Mouse (Mus musculus): Measurements from ENCODE around the gene Pcdh19.
"Not testable (repeated sequence)": the region's sequence is repeated elsewhere in the genome, so short reads cannot be mapped to it uniquely, and the experiment has no call there.

Pcdh19 gene

DNA sequence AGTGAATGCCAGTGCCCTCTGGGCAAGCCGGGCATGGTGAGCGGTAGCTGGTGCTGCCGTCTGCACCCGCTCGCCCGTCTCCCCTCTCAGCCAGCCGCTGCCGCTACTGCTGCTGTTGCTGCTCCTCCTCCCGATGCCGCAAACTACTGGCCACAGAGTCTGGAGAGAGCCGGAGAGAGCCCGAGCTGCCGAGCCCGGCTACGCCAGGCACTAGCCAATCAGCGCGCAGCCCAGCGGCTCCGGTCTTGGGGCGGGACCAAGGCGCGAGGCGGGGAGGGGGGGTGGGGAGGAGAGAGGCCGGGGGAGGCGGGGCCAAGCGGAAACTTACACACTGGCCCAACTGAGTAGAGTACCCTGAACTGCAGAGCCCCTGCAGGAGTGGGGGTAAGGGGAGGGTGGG is at the start of gene Pcdh19:
Pcdh19 (minus strand) TSS at position 148 of the 400 bp plus-strand sequence.
- DNase-seq (ENCODE audit: inconsistent ontology term) = peak; percentile 83

- no peak for DNase-seq (ENCODE audit: inconsistent ontology term)
These were observed 47.1 kb upstream of the Pcdh19 start for GRCm38 (mm10) chrX:133735871-133736270.

GRCm38 (mm10) chrX:133734984-133735383 is 46.2 kb upstream of the Pcdh19 start:
- DNase-seq (ENCODE audit: inconsistent ontology term) = no peak

DNA sequence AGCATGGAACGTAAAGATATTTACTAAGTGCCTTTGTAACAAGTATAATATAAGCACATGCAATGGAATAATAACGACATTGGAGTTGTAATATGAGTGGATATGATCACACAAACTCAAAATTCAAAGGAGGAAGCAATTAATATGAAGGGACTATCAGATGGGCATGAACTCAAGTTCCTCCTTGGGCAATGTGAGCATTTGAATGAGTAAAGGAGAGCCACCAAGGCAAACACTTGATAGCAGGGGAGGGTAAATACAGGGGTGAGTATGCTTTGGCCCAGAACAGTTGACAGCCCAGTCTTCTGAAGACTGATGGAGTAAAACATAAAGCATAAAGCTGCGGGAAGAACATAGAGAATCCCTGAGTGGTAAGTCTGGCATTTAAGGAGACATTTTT is 32.7 kb upstream of the Pcdh19 start:
- no peak for DNase-seq (ENCODE audit: inconsistent ontology term)

GRCm38 (mm10) chrX:133710621-133711020 is 21.8 kb upstream of the Pcdh19 start:
- DNase-seq (ENCODE audit: inconsistent ontology term) = no peak

DNA sequence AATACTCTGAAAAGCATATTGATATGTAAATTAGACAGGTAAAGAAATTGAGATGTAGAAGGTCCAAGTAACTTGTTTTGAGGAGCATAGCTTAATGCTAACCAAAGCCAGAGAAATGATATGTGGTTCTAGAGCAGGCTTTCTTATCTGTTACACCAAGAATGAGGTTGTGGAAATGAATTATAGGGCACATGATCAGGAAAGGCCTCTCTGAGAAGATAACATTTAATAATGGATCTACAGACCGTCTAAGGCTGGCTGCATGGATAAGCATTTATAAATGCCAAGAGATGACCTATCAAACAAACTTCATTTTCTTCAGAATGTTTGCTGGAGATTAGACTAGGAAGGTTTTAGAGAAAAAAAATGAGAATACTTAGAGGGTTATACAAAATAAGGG is 14.1 kb upstream of the Pcdh19 start:
- DNase-seq (ENCODE audit: inconsistent ontology term) = no peak

DNA sequence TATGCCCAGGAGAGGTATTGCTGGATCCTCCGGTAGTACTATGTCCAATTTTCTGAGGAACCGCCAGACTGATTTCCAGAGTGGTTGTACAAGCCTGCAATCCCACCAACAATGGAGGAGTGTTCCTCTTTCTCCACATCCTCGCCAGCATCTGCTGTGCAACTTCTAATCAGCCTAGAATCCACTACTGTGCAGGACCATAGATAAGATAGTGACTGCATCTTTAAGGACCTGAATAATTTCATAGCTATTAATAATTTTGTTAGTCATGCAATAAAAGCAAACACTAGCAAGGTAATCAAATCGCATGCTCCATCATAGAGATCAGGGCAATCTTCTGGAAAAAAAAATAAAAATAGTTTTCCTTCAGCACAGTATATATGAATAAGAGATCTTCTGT is 9.1 kb upstream of the Pcdh19 start:
- not testable (repeated sequence) for DNase-seq (ENCODE audit: inconsistent ontology term)

GRCm38 (mm10) chrX:133696461-133696860 is 7.7 kb upstream of the Pcdh19 start:
- no peak for DNase-seq (ENCODE audit: inconsistent ontology term)

- DNase-seq (ENCODE audit: inconsistent ontology term) = peak; percentile 4
These were observed 4.4 kb upstream of the Pcdh19 start for GRCm38 (mm10) chrX:133693037-133693760.

GRCm38 (mm10) chrX:133692392-133692790 is 3.6 kb upstream of the Pcdh19 start:
- DNase-seq (ENCODE audit: inconsistent ontology term) = no peak

DNA sequence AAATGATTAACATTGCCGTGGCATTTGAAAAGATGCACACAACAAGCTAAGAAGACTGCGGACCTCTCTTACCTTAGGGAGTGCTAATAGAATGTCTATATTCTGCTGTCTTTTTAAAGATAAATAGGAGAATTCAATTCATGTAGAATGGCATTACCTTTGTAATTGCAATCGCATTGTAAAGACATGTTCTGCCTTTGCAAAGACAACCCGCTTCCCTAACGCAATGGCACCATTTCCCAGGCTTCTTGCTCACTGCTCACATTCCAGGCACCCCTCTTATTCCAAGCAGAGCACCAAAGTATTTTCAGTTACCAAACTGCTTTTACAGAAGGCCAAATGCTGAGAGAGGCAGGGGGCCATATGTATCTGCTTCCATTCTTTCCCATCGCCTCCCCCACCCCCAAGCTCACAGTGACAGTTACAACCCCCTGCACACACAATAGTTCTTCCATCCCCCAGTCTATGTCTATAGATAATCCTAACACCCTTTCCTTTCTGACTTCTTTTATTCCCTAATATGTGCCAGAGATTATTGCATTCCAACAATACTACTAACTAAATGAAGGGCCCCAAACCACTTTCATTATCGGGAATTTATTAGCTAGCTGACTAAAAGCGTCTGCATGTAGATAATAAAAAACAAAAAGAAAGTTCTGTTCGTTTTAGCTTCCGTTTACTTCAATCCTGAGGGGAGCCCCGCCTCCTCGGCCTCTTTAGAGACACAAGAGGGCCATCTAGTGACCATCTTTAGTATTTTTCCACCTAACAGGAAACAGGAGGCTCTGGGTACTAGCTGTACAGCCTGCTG is 3.0 kb upstream of the Pcdh19 start:
- peak; percentile 67 for DNase-seq (ENCODE audit: inconsistent ontology term)

DNA sequence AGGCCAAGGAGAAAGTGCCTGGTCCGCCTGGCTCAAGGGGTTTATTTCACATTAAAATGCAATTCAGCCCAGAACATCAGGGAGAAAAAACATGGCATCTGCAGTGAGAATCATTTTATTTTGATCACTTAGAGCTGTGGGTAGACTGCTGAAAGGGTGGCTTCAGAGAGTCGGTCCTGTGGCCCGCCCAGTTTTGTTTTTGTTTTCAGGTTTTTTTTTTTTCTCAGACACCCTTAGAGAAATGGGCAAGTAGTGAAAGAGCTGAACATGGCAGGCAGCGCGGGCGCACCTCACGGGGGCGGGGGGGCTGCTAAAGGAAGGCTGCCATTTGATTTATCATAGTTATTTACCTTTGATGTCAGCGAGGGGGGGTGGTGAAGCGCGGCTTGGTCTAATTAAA is 2.0 kb upstream of the Pcdh19 start:
- peak; percentile 4 for DNase-seq (ENCODE audit: inconsistent ontology term)

DNA sequence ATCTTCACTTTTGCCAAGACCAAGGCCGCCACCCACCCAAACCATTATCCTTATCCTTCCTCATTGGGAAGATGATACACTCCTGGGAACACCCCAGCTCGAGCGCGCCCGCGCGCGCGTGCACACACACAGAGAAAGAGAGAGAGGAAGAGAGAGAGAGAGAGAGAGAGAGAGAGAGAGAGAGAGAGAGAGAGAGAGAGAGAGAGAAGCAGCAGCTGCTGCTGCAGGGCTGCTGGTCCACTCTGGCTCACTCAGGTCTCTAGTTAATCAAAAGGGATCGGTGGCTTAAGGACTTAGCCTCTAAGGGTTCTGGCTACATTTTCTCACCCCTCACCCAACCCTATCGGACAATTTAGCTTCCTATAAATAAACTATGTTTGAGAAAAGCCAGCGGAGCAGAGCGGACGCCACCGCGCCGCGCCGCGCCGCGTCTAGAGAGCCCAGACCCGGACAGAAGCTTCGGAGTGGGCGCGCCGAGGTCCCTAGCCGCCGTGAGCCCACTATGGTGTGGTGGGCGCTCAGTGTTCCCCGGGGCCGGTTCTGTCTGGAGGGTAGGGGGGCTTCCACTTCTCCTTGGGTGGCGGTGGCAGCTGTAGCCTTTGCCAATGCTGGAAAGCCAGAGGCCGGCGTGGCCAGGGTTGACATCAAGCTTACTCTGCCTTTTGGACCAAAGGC is 926 bp upstream of the Pcdh19 start:
- DNase-seq (ENCODE audit: inconsistent ontology term) = peak; percentile 58

DNA sequence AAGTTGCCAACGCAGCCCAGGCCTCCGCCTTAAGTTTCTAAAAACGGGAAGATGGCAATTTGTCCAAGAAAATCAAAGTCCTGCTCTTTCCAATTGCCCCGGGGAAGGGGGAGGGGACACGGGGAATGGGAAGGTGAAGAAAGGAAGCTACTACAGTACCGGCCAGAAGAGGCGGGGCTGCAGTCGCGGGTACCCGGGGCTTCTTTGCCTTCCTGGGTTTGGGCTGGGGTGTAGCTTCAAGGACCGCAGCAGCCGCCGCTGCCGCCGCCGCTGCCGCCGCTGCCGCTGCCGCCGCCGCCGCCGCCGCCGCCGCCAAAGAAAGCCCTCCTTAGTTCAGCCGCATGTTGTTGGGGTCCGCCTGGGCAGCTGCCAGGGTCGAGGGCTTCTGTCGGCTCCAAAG is 631 bp downstream of the Pcdh19 start:
- DNase-seq (ENCODE audit: inconsistent ontology term) = peak; percentile 18

GRCm38 (mm10) chrX:133687666-133688151 is 1.1 kb downstream of the Pcdh19 start:
- peak; percentile 22 for DNase-seq (ENCODE audit: inconsistent ontology term)

GRCm38 (mm10) chrX:133686533-133687311 is 2.1 kb downstream of the Pcdh19 start:
- DNase-seq (ENCODE audit: inconsistent ontology term) = peak; percentile 16

DNA sequence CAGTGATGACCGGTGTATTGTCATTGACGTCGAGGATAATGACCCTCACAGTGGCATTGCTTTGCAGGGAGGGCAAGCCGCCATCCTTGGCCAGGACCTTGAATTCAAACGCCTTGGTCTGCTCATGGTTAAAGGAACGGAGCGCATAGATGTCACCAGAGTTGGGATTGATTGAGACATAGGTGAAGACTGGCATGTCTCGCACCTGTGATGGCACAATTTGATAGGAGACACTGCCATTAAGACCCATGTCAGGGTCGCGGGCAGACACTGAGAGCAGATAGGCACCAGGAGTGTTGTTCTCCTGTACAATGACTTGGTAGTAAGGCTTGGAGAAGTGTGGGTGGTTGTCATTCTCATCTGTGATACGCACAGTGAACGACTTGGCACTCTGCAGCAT is 3.2 kb downstream of the Pcdh19 start:
- no peak for DNase-seq (ENCODE audit: inconsistent ontology term)

DNA sequence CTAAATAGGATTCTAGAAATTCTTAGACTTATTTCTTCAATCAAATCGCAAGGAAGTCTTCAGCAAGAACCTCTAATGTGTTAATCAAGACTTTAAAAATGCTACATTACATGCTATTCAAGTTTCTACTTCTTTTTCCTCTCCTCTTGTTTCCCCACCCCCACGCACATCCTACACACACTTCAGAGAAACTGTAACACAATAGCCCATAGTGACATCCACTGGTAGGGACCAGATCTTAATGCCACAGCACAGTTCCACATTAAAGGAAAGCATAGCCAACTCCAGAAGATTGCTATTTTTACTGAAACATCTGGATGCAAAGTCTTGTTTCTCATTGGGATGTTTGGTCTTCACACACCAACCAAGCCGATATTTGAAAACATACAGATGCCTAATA is 4.8 kb downstream of the Pcdh19 start:
- DNase-seq (ENCODE audit: inconsistent ontology term) = no peak

- DNase-seq (ENCODE audit: inconsistent ontology term) = no peak
These were observed 13.7 kb downstream of the Pcdh19 start for GRCm38 (mm10) chrX:133675121-133675520.

DNA sequence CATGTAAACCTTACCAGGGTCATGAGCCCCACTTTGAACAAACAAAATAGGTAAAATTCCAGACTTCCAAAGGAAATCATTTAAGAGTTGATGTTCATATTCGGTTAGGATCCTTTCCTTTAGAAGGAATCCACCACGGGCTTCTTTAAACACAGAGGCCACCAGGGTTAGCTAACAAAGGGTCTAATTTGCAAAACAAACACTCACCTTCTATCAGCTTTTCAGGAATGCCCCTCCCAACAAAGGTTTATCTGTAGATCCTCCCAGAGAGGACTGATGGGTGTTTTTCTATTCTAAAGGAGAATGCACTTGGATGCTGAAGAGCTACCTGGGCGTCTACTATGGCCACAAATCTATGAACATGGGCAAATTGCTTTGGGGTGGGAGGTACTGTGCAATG is 15.0 kb downstream of the Pcdh19 start:
- DNase-seq (ENCODE audit: inconsistent ontology term) = no peak

- DNase-seq (ENCODE audit: inconsistent ontology term) = no peak
These were observed 28.7 kb downstream of the Pcdh19 start for GRCm38 (mm10) chrX:133660111-133660510.
